Mouse (Mus musculus) small intestine, adult 2 months (tissue): ENCODE results near the gene Gm7138.

Source experiments
- CTCF ChIP-seq: fragments of 200-500 bp; IDR thresholded peaks from 2 replicates; pipeline ENCODE4 v1.5.1; 2012; ENCODE audit warnings: low read depth, mild to moderate bottlenecking, control low read depth, inconsistent platforms, low read length, moderate library complexity, mixed read lengths; ENCODE audit not compliant: insufficient replicate concordance, insufficient read length; ENCODE audit errors: extremely low read depth
- POLR2A ChIP-seq: fragments of 200-500 bp; IDR thresholded peaks from 2 replicates; pipeline ENCODE4 v1.6.1; 2012; ENCODE audit warnings: low read depth, mild to moderate bottlenecking, control low read depth, inconsistent platforms, low read length, moderate library complexity

GRCm38 (mm10) chr10:77738929-77739328 is 37.8 kb downstream of the Gm7138 start:
- TF ChIP-seq POLR2A (no peak), CTCF (no peak)
